Mouse (Mus musculus) stomach, postnatal 0 days (tissue): ENCODE data around the gene Gnat2. TPM values are rescaled to one million over a fixed set of nuclear protein-coding genes. Genes with fewer than 3 reads are reported as not detected.

Experiments used
- ATAC-seq: fragments of 200-750 bp; cut with Nextera tagmentation; 2 replicates; pipeline ENCODE4 v1.8.0; 2017; ENCODE audit not compliant: low FRiP score, low TSS enrichment
- DNase-seq: peaks from one replicate; pipeline ENCODE4 v3.0.0-alpha.2; 2016; ENCODE audit warnings: low spot score
- H3K27ac ChIP-seq: fragments of 300-500 bp; sonication (generic); replicated peaks from 2 replicates; pipeline ENCODE4 v1.5.1; 2014; ENCODE audit warnings: mild to moderate bottlenecking, control low read depth
- H3K27me3 ChIP-seq: fragments of 300-500 bp; sonication (generic); 2 replicates; pipeline ENCODE4 v1.6.1; 2014; ENCODE audit warnings: low read length; ENCODE audit not compliant: control insufficient read depth, insufficient read depth
- H3K36me3 ChIP-seq: fragments of 300-500 bp; sonication (generic); 2 replicates; pipeline ENCODE4 v1.6.1; 2014; ENCODE audit warnings: low read length, mixed read lengths; ENCODE audit not compliant: control insufficient read depth, insufficient read depth
- H3K4me1 ChIP-seq: fragments of 300-500 bp; sonication (generic); replicated peaks from 2 replicates; pipeline ENCODE4 v1.6.1; 2014; ENCODE audit warnings: antibody characterized with exemption; ENCODE audit not compliant: control insufficient read depth, insufficient read depth
- H3K4me2 ChIP-seq: fragments of 300-500 bp; sonication (generic); replicated peaks from 2 replicates; pipeline ENCODE4 v1.6.1; 2014; ENCODE audit warnings: low read depth, mild to moderate bottlenecking, control low read depth, moderate library complexity
- H3K4me3 ChIP-seq: fragments of 300-500 bp; sonication (generic); 2 replicates; pipeline ENCODE4 v1.5.1; 2014; ENCODE audit warnings: low read depth, low read length, control low read depth
- H3K9ac ChIP-seq: fragments of 300-500 bp; sonication (generic); 2 replicates; pipeline ENCODE4 v1.6.1; 2014; ENCODE audit warnings: mild to moderate bottlenecking, low read length, control low read depth, mixed read lengths
- H3K9me3 ChIP-seq: fragments of 300-500 bp; sonication (generic); 2 replicates; pipeline ENCODE4 v1.6.1; 2016; ENCODE audit warnings: low read length; ENCODE audit not compliant: control insufficient read depth
- CTCF ChIP-seq: IDR thresholded peaks from 2 replicates; pipeline ENCODE4 v1.5.1; 2016; ENCODE audit warnings: antibody characterized with exemption, low read depth, mild to moderate bottlenecking, moderate library complexity
- EP300 ChIP-seq: optimal IDR thresholded peaks from 2 replicates; pipeline ENCODE3; 2016; ENCODE audit warnings: antibody characterized with exemption
- WGBS: fragments of 180-500 bp; shearing (Covaris S2); extraction: QIAGEN DNeasy Blood & Tissue Kit; methylation state at CpG from one replicate; pipeline ENCODE4 v1.1.7; 2014; 5-methylcytosine and 5-hydroxymethylcytosine counted together
- polyA plus RNA-seq: library from polyadenylated mRNA; unstranded; fragments of >200 nt; fragmentation: Nextera tagmentation; extraction: Ambion mirVana; gene quantifications from 2 replicates; pipeline ENCODE4 v1.2.1, GENCODE M21; 2015

The Gnat2 gene
- polyA plus RNA-seq, 1 experiment from 2014 or later, result 0.59 TPM

DNA sequence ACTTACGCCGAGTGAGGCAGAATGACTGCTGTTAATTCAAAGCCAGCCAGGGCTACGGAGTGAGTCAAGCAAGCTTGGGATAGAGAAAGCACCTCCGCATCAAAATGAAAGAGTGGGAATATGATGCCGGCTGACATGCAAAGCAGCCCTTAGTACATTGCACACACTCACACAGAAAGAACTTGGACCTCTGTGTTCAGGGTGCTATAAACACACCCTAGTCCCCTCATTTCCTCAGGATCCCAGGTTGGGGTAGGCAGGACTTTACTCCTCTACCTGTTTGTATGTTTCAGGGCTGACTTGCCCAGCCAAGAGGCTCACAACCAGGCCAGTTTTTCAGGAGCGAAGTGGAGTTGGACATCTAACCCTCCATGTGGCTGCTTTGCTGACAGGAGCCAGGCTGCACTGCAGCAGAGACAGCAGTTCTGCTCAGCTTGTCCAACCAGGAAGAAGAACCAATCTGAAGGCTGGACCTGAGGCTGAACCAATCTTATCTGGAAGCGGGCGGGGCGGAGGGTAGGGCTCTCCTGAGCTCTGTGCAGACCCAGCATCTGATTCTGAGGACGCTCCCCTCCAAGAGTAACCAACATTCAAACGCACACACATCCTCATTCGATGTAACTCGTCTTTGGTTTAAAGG lies 23.2 kb upstream of the Gnat2 start:
- DNase-seq (peak; percentile 71), ATAC-seq (peak; percentile 53; the same call in 1 of the 2 replicates)
- H3K9ac ChIP-seq, result no peak overlapping the region
- H3K4me3 ChIP-seq, result no peak overlapping the region
- 52% methylated on average over 13 of the region's 13 CpGs for WGBS
- no peaks in the 10 kb centered on the region for H3K36me3 ChIP-seq
- no peaks in the 10 kb centered on the region for H3K9me3 ChIP-seq
- H3K4me2 ChIP-seq, result peak overlapping the region; percentile 25; the same call in 1 of the 2 replicates
- H3K4me1 ChIP-seq, result no peaks in the 10 kb centered on the region
- H3K27ac ChIP-seq, result peak overlapping the region; percentile 30
- no peaks in the 10 kb centered on the region for H3K27me3 ChIP-seq
- no peak for TF ChIP-seq CTCF

DNA sequence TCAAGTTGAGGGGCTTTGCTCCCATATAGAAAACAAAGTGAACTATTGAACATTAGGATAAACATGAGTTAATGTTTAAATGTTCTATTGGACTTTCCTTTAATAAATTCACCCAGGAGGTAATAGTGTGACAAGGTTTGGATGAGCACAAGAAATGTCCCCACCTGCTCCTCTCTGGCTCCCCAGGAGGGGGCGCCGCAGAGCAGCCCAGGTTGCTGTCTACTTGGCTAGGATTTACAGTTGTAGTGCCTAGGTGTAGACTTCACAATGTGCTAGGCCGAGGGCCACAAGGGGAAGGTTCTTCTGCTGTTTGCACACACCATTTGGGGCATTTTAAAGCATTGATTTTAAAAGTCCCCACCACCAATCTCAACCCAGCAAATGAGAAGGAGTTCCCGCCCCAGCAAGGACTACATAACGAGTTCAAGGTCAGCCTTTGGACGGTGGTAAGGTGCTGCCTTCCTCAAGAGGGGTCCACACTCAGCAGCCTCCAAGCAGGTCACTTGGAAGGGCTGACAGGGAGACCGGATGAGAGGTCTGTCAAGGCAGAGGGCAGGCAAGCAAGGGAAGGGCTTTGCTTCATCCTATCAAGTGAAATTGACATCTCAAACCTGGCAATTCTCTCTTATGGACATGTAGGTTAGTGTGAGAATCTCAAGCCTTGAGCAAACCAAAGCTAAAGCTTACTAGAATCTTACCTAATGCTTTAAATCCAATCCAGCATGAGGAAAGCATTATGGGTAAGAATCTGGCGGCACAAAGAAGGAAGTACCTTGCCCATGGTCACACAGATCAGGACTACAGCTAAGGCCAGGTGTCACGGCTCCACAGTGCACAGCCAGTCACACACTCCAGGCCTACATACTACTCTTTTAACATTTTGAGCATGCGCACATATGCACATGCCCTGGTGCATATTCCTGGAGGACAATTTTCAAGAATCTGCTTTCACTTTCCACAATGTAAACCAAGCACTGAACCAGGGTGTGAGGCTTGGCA lies 22.0 kb upstream of the Gnat2 start:
- TF ChIP-seq CTCF, result peak; percentile 91
- TF ChIP-seq EP300, result no peak
- Histone ChIP-seq H3K9ac (no peak overlapping the region), H3K9me3 (no peaks in the 10 kb centered on the region), H3K4me1 (no peaks in the 10 kb centered on the region), H3K4me3 (no peak overlapping the region), H3K27ac (no peak overlapping the region), H3K36me3 (0 out of 2 replicates have a peak, but pooled peaks cover 2% of the 10 kb centered on the region), H3K27me3 (no peaks in the 10 kb centered on the region), H3K4me2 (no peak overlapping the region)
- DNase-seq, result peak; percentile 82
- ATAC-seq, result 0 out of 2 replicates have a peak, but pooled peaks have one; percentile 21
- 68% methylated on average over 10 of the region's 10 CpGs for WGBS

DNA sequence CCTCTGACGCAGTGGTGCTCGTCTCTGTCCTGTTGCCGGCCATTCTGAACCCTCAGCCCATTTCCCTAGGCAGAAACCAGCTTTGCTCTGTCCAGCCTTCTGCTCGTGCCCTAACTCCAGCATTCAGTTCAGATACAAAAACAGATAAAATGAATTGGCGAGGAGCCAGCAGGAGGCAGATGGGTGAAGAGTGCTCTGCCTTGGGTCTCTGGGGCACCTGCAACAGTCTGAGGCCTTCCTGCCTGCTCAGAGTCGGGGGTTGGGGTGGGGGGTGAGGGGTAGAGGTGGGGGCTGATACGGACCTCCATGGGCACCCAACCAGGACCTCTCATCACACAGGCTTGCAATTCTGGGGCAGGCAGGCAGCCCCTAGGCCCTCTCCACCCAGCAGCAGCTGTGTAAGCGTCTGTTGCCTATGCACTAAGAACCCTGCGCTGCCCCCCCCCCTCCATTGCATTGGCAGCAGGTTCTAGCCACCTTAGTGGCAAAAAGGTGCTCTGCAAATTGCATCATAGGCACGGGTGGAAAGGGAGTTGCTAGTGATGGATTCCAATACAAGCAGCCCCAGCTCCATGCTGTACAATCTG lies 19.5 kb upstream of the Gnat2 start:
- 67% methylated on average over 10 of the region's 10 CpGs for WGBS
- Histone ChIP-seq H3K4me2 (no peak overlapping the region), H3K4me3 (no peak overlapping the region), H3K27me3 (no peaks in the 10 kb centered on the region), H3K36me3 (peaks cover 14% of the 10 kb centered on the region), H3K9me3 (no peaks in the 10 kb centered on the region), H3K4me1 (no peaks in the 10 kb centered on the region), H3K9ac (no peak overlapping the region), H3K27ac (no peak overlapping the region)
- no peak for TF ChIP-seq CTCF
- ATAC-seq (no peak), DNase-seq (no peak)

DNA sequence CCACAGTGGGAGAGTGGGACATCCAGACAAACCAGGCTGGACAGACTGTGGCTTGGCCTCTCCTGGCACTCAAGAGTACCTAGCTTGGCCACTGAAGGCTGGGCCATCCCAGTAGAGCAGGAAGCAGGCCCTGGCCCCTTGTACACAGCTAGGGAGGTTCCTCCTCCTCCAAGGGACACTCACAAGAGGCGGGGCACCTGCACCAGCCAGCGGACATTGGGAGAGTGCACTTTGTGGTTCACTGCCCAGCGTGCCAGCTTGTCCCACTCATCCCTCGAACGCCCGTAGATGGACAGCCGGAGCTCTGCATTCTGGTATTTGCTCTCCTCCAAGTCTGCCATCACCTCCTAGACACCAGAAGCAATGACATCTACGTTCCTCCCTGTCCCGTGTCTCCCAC lies 15.8 kb upstream of the Gnat2 start:
- Histone ChIP-seq H3K36me3 (peaks cover 18% of the 10 kb centered on the region), H3K27me3 (no peaks in the 10 kb centered on the region), H3K27ac (no peak overlapping the region), H3K4me3 (no peak overlapping the region), H3K4me1 (no peaks in the 10 kb centered on the region), H3K9ac (no peak overlapping the region), H3K9me3 (no peaks in the 10 kb centered on the region), H3K4me2 (no peak overlapping the region)
- 94% methylated on average over 9 of the region's 9 CpGs for WGBS
- no peak for DNase-seq
- no peak for ATAC-seq
- TF ChIP-seq EP300 (no peak), CTCF (no peak)

DNA sequence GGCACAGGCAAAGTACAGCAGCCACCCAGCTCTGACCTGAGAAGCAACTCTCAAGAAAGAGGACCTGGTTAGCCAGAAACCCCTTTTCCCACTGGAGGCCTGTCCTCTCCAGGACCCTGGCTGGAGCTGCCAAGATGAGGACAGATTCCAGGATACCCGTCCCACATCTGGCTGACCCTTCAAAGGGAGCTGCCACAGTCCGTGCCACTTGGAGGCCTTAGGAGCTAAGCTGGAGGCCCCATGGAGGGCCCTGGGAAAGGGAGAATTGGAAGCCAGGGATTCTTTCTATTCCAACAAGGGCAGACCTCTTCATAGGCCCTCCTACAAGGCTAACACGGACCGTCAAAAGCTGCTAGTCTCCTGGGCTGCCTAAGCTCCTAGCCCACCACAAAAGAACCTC lies 10.9 kb upstream of the Gnat2 start:
- H3K9me3 ChIP-seq, result no peaks in the 10 kb centered on the region
- 47% methylated on average over 4 of the region's 4 CpGs for WGBS
- no peaks in the 10 kb centered on the region for H3K27me3 ChIP-seq
- no peak for DNase-seq
- peaks cover 4% of the 10 kb centered on the region; the same call in 1 of the 2 replicates for H3K4me1 ChIP-seq
- H3K4me2 ChIP-seq, result 0 out of 2 replicates have a peak overlapping the region, but pooled peaks have one; percentile 8
- no peak for ATAC-seq
- peaks cover 11% of the 10 kb centered on the region for H3K36me3 ChIP-seq
- H3K4me3 ChIP-seq, result no peak overlapping the region
- H3K27ac ChIP-seq, result no peak overlapping the region
- TF ChIP-seq CTCF (no peak), EP300 (no peak)
- H3K9ac ChIP-seq, result no peak overlapping the region
